Mouse (Mus musculus) liver (tissue): ENCODE measurements around the gene Izumo1.

ENCODE experiments used
- DNase-seq: peaks from one replicate; pipeline ENCODE4 v3.0.0-alpha.2; 2020; ENCODE audit warnings: mixed read lengths

Gene Izumo1

GRCm38 (mm10) chr7:45621443-45621842, at the start of gene Izumo1:
TSS of gene Izumo1 (plus strand) at chr7:45621811.
- peak; percentile 69 for DNase-seq

- no peak for DNase-seq
Measured at GRCm38 (mm10) chr7:45571966-45572365, 49.6 kb upstream of the Izumo1 start.

GRCm38 (mm10) chr7:45573954-45574353, 47.7 kb upstream of the Izumo1 start:
- DNase-seq: no peak

- DNase-seq: peak; percentile 50
Measured at GRCm38 (mm10) chr7:45574472-45575379, 46.9 kb upstream of the Izumo1 start.

GRCm38 (mm10) chr7:45585923-45586322, 35.7 kb upstream of the Izumo1 start:
- no peak for DNase-seq

GRCm38 (mm10) chr7:45587631-45588592, 33.7 kb upstream of the Izumo1 start:
- DNase-seq: no peak

GRCm38 (mm10) chr7:45589173-45589572, 32.4 kb upstream of the Izumo1 start:
- DNase-seq: peak; percentile 86

- DNase-seq: no peak
Measured at GRCm38 (mm10) chr7:45589898-45590297, 31.7 kb upstream of the Izumo1 start.

GRCm38 (mm10) chr7:45590874-45591273, 30.7 kb upstream of the Izumo1 start:
- no peak for DNase-seq

- DNase-seq: no peak
Measured at GRCm38 (mm10) chr7:45591880-45592279, 29.7 kb upstream of the Izumo1 start.

GRCm38 (mm10) chr7:45593118-45593815, 28.3 kb upstream of the Izumo1 start:
- DNase-seq: peak; percentile 72

GRCm38 (mm10) chr7:45595176-45595575, 26.4 kb upstream of the Izumo1 start:
- no peak for DNase-seq

- no peak for DNase-seq
Measured at GRCm38 (mm10) chr7:45596107-45596506, 25.5 kb upstream of the Izumo1 start.

GRCm38 (mm10) chr7:45597013-45597412, 24.6 kb upstream of the Izumo1 start:
- DNase-seq: no peak

GRCm38 (mm10) chr7:45597527-45597926, 24.1 kb upstream of the Izumo1 start:
- DNase-seq: no peak

- no peak for DNase-seq
Measured at GRCm38 (mm10) chr7:45598960-45599879, 22.4 kb upstream of the Izumo1 start.

GRCm38 (mm10) chr7:45605704-45606289, 15.8 kb upstream of the Izumo1 start:
- DNase-seq: no peak

GRCm38 (mm10) chr7:45609511-45609910, 12.1 kb upstream of the Izumo1 start:
- DNase-seq: no peak

- DNase-seq: no peak
Measured at GRCm38 (mm10) chr7:45616277-45616676, 5.3 kb upstream of the Izumo1 start.

- no peak for DNase-seq
Measured at GRCm38 (mm10) chr7:45617042-45617695, 4.4 kb upstream of the Izumo1 start, which contains the start of gene Fut1. TSS of gene Fut1 (plus strand) at chr7:45617289.

- DNase-seq: no peak
Measured at GRCm38 (mm10) chr7:45618316-45618715, 3.3 kb upstream of the Izumo1 start.
